Mouse (Mus musculus) forebrain, embryonic 14.5 days (tissue): ENCODE measurements at regions not wholly inside any gene's neighbourhood (a gene's known extent, or its start where the extent isn't known, plus 50 kb on each side); places are given as distances from the start of the nearest gene placed in this dataset.

Source experiments
- ATAC-seq: fragments of 200-750 bp; cut with Nextera tagmentation; 2 replicates; pipeline ENCODE4 v1.8.0; 2017; ENCODE audit warnings: mild to moderate bottlenecking, moderate library complexity
- DNase-seq: peaks from one replicate; pipeline ENCODE4 v3.0.0-alpha.2; 2015; ENCODE audit warnings: low spot score
- H3K27ac ChIP-seq: fragments of 300-500 bp; sonication (generic); 2 replicates; pipeline ENCODE4 v1.5.1; 2014; ENCODE audit warnings: low read depth, mild to moderate bottlenecking, control low read depth, low read length, moderate library complexity
- H3K27me3 ChIP-seq: fragments of 300-500 bp; sonication (generic); replicated peaks from 2 replicates; pipeline ENCODE4 v1.6.1; 2014; ENCODE audit warnings: low read length, control low read depth, mixed read lengths; ENCODE audit not compliant: control insufficient read depth, insufficient read depth
- H3K36me3 ChIP-seq: fragments of 300-500 bp; sonication (generic); 2 replicates; pipeline ENCODE4 v1.6.1; 2014; ENCODE audit warnings: low read length, control low read depth; ENCODE audit not compliant: control insufficient read depth, insufficient read depth
- H3K4me1 ChIP-seq: fragments of 300-500 bp; sonication (generic); 2 replicates; pipeline ENCODE4 v1.6.1; 2014; ENCODE audit warnings: antibody characterized with exemption, low read length, control low read depth; ENCODE audit not compliant: control insufficient read depth, insufficient read depth
- H3K4me2 ChIP-seq: fragments of 300-500 bp; sonication (generic); 2 replicates; pipeline ENCODE4 v1.6.1; 2014; ENCODE audit warnings: mild to moderate bottlenecking, control low read depth, low read length
- H3K4me3 ChIP-seq: fragments of 300-500 bp; sonication (generic); 2 replicates; pipeline ENCODE4 v1.5.1; 2014; ENCODE audit warnings: low read depth, low read length, control low read depth
- H3K9ac ChIP-seq: fragments of 300-500 bp; sonication (generic); 2 replicates; pipeline ENCODE4 v1.6.1; 2014; ENCODE audit warnings: mild to moderate bottlenecking, low read length, control low read depth, moderate library complexity
- H3K9me3 ChIP-seq: fragments of 300-500 bp; sonication (generic); replicated peaks from 2 replicates; pipeline ENCODE4 v1.6.1; 2016; ENCODE audit warnings: low read length, control low read depth, mixed read lengths; ENCODE audit not compliant: control insufficient read depth
- WGBS: fragments of 180-500 bp; shearing (Covaris S2); extraction: QIAGEN DNeasy Blood & Tissue Kit; methylation state at CpG from one replicate; pipeline ENCODE4 v1.1.7; 2014; 5-methylcytosine and 5-hydroxymethylcytosine counted together

DNA sequence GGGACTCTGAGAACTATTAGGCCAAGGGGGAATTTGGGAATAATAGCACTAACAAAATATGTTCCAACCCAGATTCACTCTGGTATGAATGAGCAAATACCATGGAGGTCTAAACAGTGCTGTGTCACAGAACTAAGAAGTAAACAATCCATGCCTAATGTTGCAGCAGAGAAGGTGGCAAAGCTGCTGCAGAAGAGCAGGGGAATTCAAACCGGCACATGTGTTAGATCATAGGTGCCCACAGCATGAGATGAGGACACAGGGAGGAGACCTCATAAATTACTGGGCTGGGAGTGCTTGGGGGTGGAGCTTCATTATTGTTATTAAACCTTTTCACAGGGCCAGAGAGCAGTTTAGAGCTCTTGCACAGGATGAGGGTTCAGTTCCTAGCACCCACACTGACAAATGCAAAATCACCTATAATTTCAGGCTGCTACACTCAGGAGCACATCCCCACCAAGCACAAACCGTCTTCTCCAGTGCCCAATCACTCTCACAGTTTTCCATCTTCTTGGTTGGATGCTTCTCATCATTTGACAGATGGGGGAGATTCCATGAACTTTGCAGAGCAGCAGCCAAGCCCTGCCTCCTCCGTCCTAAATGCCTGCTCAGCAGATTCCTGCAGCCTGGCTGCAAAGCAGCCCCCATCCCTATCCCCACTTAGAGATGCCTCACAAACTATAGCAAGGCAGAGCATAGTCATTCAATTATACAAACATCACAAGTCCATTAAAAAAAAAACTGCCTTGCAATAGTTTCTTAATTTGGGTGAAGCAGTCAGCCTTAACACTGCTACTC lies 79.0 kb upstream of the Rarb start:
- H3K9ac ChIP-seq: no peak overlapping the region
- no peaks in the 10 kb centered on the region for H3K4me1 ChIP-seq
- H3K36me3 ChIP-seq: no peaks in the 10 kb centered on the region
- 53% methylated on average over 3 of the region's 3 CpGs for WGBS
- no peak overlapping the region for H3K4me2 ChIP-seq
- DNase-seq (no peak), ATAC-seq (no peak)
- H3K27me3 ChIP-seq: no peaks in the 10 kb centered on the region
- no peaks in the 10 kb centered on the region for H3K9me3 ChIP-seq
- H3K27ac ChIP-seq: no peak overlapping the region
- H3K4me3 ChIP-seq: no peak overlapping the region

DNA sequence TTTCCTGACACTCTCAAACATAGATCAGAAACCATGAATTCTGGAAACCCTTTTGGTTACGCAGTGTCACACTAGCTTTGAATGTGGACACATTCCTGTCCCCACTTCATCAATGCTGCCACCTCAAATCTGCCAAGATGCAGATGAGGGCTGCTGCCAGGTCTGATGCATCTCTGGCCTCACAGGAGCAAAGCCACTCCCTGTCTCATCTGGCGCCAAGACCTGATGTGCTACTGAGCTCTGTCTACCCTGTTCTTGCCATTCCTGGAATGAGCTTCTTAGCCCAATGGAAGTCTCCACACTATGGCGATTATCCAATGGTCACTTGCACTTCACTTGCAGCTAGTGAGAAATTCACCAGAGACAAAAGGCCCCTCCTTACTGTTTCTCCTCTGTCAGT lies 78.0 kb upstream of the Rarb start:
- no peak overlapping the region for H3K4me3 ChIP-seq
- H3K36me3 ChIP-seq: no peaks in the 10 kb centered on the region
- DNase-seq: no peak
- no peak overlapping the region for H3K27ac ChIP-seq
- H3K4me2 ChIP-seq: no peak overlapping the region
- no peaks in the 10 kb centered on the region for H3K4me1 ChIP-seq
- ATAC-seq: no peak
- 78% methylated on average over 3 of the region's 3 CpGs for WGBS
- H3K9ac ChIP-seq: no peak overlapping the region
- H3K27me3 ChIP-seq: no peaks in the 10 kb centered on the region
- no peaks in the 10 kb centered on the region for H3K9me3 ChIP-seq

DNA sequence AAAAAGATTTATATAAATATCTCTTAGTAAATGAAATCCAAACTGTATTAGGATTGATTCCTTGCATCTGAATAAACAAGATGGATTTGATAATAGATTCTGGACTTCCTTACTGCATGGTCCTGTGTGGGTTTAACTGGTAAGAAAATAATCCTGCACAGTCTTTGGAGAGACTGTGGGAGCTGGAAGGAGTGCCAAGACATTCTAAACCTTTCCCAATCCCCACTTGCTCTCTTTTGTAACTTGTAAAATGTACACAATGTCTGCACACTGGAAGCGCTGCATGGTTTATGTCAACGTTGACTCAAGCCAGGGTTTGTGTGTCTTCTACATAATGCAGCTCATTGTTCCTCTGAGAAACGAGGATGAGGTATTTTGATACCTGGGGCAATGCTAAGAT lies 62.3 kb upstream of the Rarb start:
- Histone ChIP-seq H3K36me3 (no peaks in the 10 kb centered on the region), H3K4me3 (no peak overlapping the region), H3K27ac (no peak overlapping the region), H3K4me2 (no peak overlapping the region), H3K9me3 (no peaks in the 10 kb centered on the region), H3K4me1 (no peaks in the 10 kb centered on the region), H3K9ac (no peak overlapping the region), H3K27me3 (no peaks in the 10 kb centered on the region)
- 53% methylated on average over 3 of the region's 3 CpGs for WGBS
- DNase-seq (no peak), ATAC-seq (no peak)

DNA sequence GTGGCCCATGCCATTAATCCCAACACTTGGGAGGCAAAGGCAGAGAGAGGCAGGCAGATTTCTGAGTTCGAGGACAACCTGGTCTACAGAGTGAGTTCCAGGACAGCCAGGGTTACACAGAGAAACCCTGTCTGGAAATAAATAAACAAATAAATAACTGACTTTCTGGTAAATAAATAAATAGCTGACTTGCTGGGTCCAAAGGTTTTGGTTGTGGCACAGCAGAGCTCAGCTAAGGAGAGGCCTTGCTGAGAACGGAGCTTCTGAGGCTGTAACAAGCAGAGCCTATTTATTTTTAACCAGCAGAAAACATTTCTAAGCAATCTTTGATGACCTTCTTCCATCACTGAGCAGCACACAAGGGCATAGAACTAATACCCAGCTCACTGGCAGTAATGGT lies 50.3 kb upstream of the Rarb start:
- H3K4me1 ChIP-seq: no peaks in the 10 kb centered on the region
- no peak overlapping the region for H3K4me2 ChIP-seq
- H3K9ac ChIP-seq: no peak overlapping the region
- no peaks in the 10 kb centered on the region for H3K36me3 ChIP-seq
- H3K27me3 ChIP-seq: no peaks in the 10 kb centered on the region
- no peak overlapping the region for H3K4me3 ChIP-seq
- no peaks in the 10 kb centered on the region for H3K9me3 ChIP-seq
- H3K27ac ChIP-seq: no peak overlapping the region
- WGBS: 91% methylated on average over 2 of the region's 2 CpGs
- no peak for ATAC-seq
- DNase-seq: no peak
